Mouse (Mus musculus): Measurements from ENCODE around the gene Mtmr11.
"Not testable (repeated sequence)": the region's sequence is repeated elsewhere in the genome, so short reads cannot be mapped to it uniquely, and the experiment has no call there.

Gene Mtmr11

GRCm38 (mm10) chr3:96219191-96219641 is 57.4 kb downstream of the Mtmr11 start:
- no peaks in the 10 kb centered on the region for H3K27me3 ChIP-seq (ENCODE audit: control insufficient read depth, insufficient read depth, low read length, poor library complexity, severe bottlenecking)

GRCm38 (mm10) chr3:96219661-96220130 is 57.9 kb downstream of the Mtmr11 start, which contains the start of the genes Bola1 and Hist2h2ab:
TSS of gene Bola1 (minus strand) at chr3:96219709.
TSS of gene Hist2h2ab (plus strand) at chr3:96219865.
- DNase-seq (ENCODE audit: low read depth, low spot score): peak; percentile 89
- H3K27me3 ChIP-seq (ENCODE audit: control insufficient read depth, insufficient read depth, low read length, poor library complexity, severe bottlenecking): no peaks in the 10 kb centered on the region
- H3K36me3 ChIP-seq (ENCODE audit: control insufficient read depth, insufficient read depth, low read length, poor library complexity, severe bottlenecking): no peaks in the 10 kb centered on the region; the same call in 1 of the 2 replicates

More at GRCm38 (mm10) chr3:96219191-96219641, 57.4 kb downstream of the Mtmr11 start:
- DNase-seq (ENCODE audit: low read depth, low spot score): peak; percentile 75
- H3K36me3 ChIP-seq (ENCODE audit: control insufficient read depth, insufficient read depth, low read length, poor library complexity, severe bottlenecking): no peaks in the 10 kb centered on the region; the same call in 1 of the 2 replicates

- H3K36me3 ChIP-seq (ENCODE audit: control insufficient read depth, insufficient read depth, low read length, poor library complexity, severe bottlenecking); H3K27me3 ChIP-seq (ENCODE audit: control insufficient read depth, insufficient read depth, low read length, poor library complexity, severe bottlenecking): not testable (repeated sequence)
- peak; percentile 58 for DNase-seq (ENCODE audit: low read depth, low spot score)
Measured at GRCm38 (mm10) chr3:96220131-96220764, 58.4 kb downstream of the Mtmr11 start.

- DNase-seq (ENCODE audit: low read depth, low spot score): peak; percentile 96
- Histone ChIP-seq H3K36me3 (ENCODE audit: control insufficient read depth, insufficient read depth, low read length, poor library complexity, severe bottlenecking) (no peaks in the 10 kb centered on the region; the same call in 1 of the 2 replicates), H3K27me3 (ENCODE audit: control insufficient read depth, insufficient read depth, low read length, poor library complexity, severe bottlenecking) (no peaks in the 10 kb centered on the region)
Measured at GRCm38 (mm10) chr3:96220765-96221639, 59.2 kb downstream of the Mtmr11 start, which contains the start of the genes Hist2h2ac and Hist2h2be. TSS of gene Hist2h2ac (minus strand) at chr3:96220880. TSS of gene Hist2h2be (plus strand) at chr3:96221119.
